In the genomic region with DNA sequence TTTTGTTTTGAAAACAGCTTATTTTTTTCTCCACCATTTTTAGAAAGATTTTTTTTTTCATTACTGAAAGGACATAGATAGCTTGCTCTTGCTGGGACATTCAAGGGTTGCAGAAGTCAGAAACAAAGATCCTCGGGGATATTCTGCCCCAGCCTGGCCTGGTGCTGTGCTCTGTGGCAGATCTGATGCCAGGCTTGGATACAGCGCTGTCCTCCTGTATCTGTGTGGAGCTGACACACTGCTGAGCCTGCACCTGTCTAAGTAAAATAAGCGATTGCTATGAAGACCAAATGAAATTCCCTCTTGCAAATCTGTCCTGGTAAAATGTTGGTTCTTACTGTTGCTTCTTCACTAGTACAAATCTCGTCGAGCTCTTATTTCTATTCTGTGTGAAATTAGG, we compare ENCODE assay signal across 17 mouse cellular contexts.
DNase-seq lines count a peak whose midpoint lies in the region; ATAC-seq lines count a peak whose summit lies in the region.
"Had no signal": no experiment of that assay in that cellular context is flagged by ENCODE, and none has a peak within 500 bp of the region (broad histone marks: within the 10 kb centered on the region; RNA-seq: fewer than 3 reads in every experiment).

No protein-coding gene starts in this region.

- ATAC-seq in megakaryocyte, adult 5-6 weeks (ENCODE audit: poor library complexity, severe bottlenecking) = no peak
- ATAC-seq: forebrain, embryonic 15.5 days; hindbrain, embryonic 16.5 days; inflammation-experienced regulatory T-cells, adult 6 months had no signal

- DNase-seq in cerebellum, adult 11 months = peak; percentile 34
- peak; percentile 59 to 66 for DNase-seq in cerebellum, adult 18-20 months
- DNase-seq in cerebellum, adult 9-11 months = peak; percentile 63
- peak; percentile 46 to 56 for DNase-seq in cerebellum, postnatal 36 days
- DNase-seq in spleen, adult 18-20 months = no peak
- no peak for DNase-seq in embryo, embryonic 9.5 days (ENCODE audit: extremely low spot score)
- DNase-seq: adrenal gland, adult 2 months; adrenal gland, postnatal 25 days; embryo, embryonic 11 days; gastrocnemius, postnatal 10 days; heart, adult 2 months; kidney, adult 11 months; kidney, adult 9 months had no signal

Comparison
In these comparisons a context has a peak if more than half of its experiments do, and no peak if none do; other contexts are left out.
1. DNase-seq: peak in cerebellum, adult 11 months (single experiment), cerebellum, adult 18-20 months (2 of 2), cerebellum, adult 9-11 months (single experiment) and cerebellum, postnatal 36 days (2 of 2); none in spleen, adult 18-20 months (0 of 2) and embryo, embryonic 9.5 days (single experiment).